In genomic region chr1:46914349-46914748, GRCm38 (mm10) we compare ENCODE assay signal across 12 mouse cellular contexts. TPM values are rescaled to one million over a fixed set of nuclear protein-coding genes. Genes with fewer than 3 reads are reported as not detected.
DNase-seq lines count a peak whose midpoint lies in the region; ATAC-seq and TF ChIP-seq lines count a peak whose summit lies in the region.
"Had no signal": no experiment of that assay in that cellular context is flagged by ENCODE, and none has a peak within 500 bp of the region (broad histone marks: within the 10 kb centered on the region; RNA-seq: fewer than 3 reads in every experiment).

No protein-coding gene starts in this region.

- 44% methylated on average over 1 of the region's 1 CpGs for WGBS in midbrain, embryonic 15.5 days
- 50% methylated on average over 1 of the region's 1 CpGs for WGBS in midbrain, embryonic 13.5 days

- intact Hi-C loops in gastrocnemius, adult 2 months (cut with DNase I), result no loop called here

- no peak overlapping the region for H3K4me3 ChIP-seq in gastrocnemius, adult 2 months
- H3K4me3 ChIP-seq in midbrain, embryonic 15.5 days, result no peak overlapping the region
- no peak overlapping the region for H3K4me3 ChIP-seq in midbrain, embryonic 13.5 days (replicated peaks)
- H3K4me3 ChIP-seq: heart, embryonic 12.5 days; limb, embryonic 13.5 days had no signal

- H3K9me3 ChIP-seq in midbrain, embryonic 15.5 days, result no peaks in the 10 kb centered on the region
- no peaks in the 10 kb centered on the region for H3K9me3 ChIP-seq in midbrain, embryonic 13.5 days

- H3K4me2 ChIP-seq in midbrain, embryonic 15.5 days, result no peak overlapping the region
- no peak overlapping the region for H3K4me2 ChIP-seq in midbrain, embryonic 13.5 days (replicated peaks)
- H3K4me2 ChIP-seq: heart, embryonic 12.5 days; hindbrain, embryonic 14.5 days; limb, embryonic 13.5 days had no signal

- ATAC-seq in granulocyte monocyte progenitor cell, adult 5-6 weeks (replicated peaks; ENCODE audit: poor library complexity, severe bottlenecking), result peak; percentile 67; the same call in 1 of the 2 replicates
- ATAC-seq in midbrain, embryonic 15.5 days (replicated peaks), result no peak
- ATAC-seq in midbrain, embryonic 13.5 days, result no peak

- DNase-seq in gastrocnemius, adult 2 months, result no peak
- DNase-seq in gastrocnemius, postnatal 10 days, result no peak
- DNase-seq in thymus, postnatal 14 days, result peak; percentile 14
- DNase-seq in thymus, postnatal 10 days (ENCODE audit: low spot score in 2 of 2), result no peak
- DNase-seq in cerebellum, adult 8-10 months, result no peak
- DNase-seq: right cerebral cortex, adult 18-20 months had no signal

- no peaks in the 10 kb centered on the region for H3K36me3 ChIP-seq in midbrain, embryonic 15.5 days (replicated peaks)
- no peaks in the 10 kb centered on the region for H3K36me3 ChIP-seq in midbrain, embryonic 13.5 days
- H3K36me3 ChIP-seq: heart, embryonic 12.5 days; limb, embryonic 13.5 days had no signal

- TF ChIP-seq CTCF in gastrocnemius, adult 2 months (IDR thresholded peaks at IDR 0.05), result peak; percentile 44

- no peak overlapping the region for H3K9ac ChIP-seq in midbrain, embryonic 15.5 days
- H3K9ac ChIP-seq in midbrain, embryonic 13.5 days (replicated peaks), result no peak overlapping the region
- H3K9ac ChIP-seq: heart, embryonic 12.5 days; hindbrain, embryonic 14.5 days; limb, embryonic 13.5 days had no signal

- H3K27me3 ChIP-seq in midbrain, embryonic 15.5 days (replicated peaks), result no peaks in the 10 kb centered on the region
- no peaks in the 10 kb centered on the region for H3K27me3 ChIP-seq in midbrain, embryonic 13.5 days
- H3K27me3 ChIP-seq: heart, embryonic 12.5 days; limb, embryonic 13.5 days had no signal

- H3K27ac ChIP-seq in gastrocnemius, adult 2 months, result no peak overlapping the region
- H3K27ac ChIP-seq in midbrain, embryonic 15.5 days, result no peak overlapping the region
- no peak overlapping the region for H3K27ac ChIP-seq in midbrain, embryonic 13.5 days
- H3K27ac ChIP-seq: hindbrain, embryonic 14.5 days; limb, embryonic 13.5 days had no signal

- H3K4me1 ChIP-seq in midbrain, embryonic 15.5 days, result no peaks in the 10 kb centered on the region
- H3K4me1 ChIP-seq in midbrain, embryonic 13.5 days (replicated peaks), result no peaks in the 10 kb centered on the region
- H3K4me1 ChIP-seq: limb, embryonic 13.5 days had no signal

RNA-seq across cellular contexts. Expression of gene Slc39a10, which starts 21.7 kb away (rescaled TPM):
- total RNA-seq in gastrocnemius, adult 2 months (2021), result 1 to 10 TPM; 5.2 to 7.4 TPM
- 10 to 100 TPM in 1 of 2 experiments, 1 to 10 TPM in 1; 8.9 to 12.7 TPM for total RNA-seq in gastrocnemius, postnatal 10 days (2021)
- 12.3 and 12.5 TPM in 2 replicates for total RNA-seq in granulocyte monocyte progenitor cell, adult 5-6 weeks (2014; fragmentation: Nextera tagmentation)
- 13.4 and 21.1 TPM in 2 replicates for total RNA-seq in granulocyte monocyte progenitor cell, adult 5-6 weeks (2017)
- 67.8 and 70.4 TPM in 2 replicates for polyA plus RNA-seq in midbrain, embryonic 15.5 days (2015; fragmentation: Nextera tagmentation; extraction: Ambion mirVana)
- polyA plus RNA-seq in midbrain, embryonic 13.5 days (2015; fragmentation: Nextera tagmentation; extraction: Ambion mirVana), result 66.1 and 73.8 TPM in 2 replicates
